Mouse (Mus musculus) G1E (cell line): ENCODE data around the gene Mtss1l.

ENCODE experiments used
- CTCF ChIP-seq: IDR thresholded peaks from 2 replicates; pipeline ENCODE4 v1.5.1; 2012; ENCODE audit warnings: low read depth, low read length, inconsistent platforms, mixed read lengths
- GATA1 ChIP-seq: IDR thresholded peaks from 2 replicates; pipeline ENCODE4 v1.6.1; 2012; ENCODE audit warnings: borderline replicate concordance, low read length, inconsistent platforms, mixed read lengths
- POLR2AphosphoS5 ChIP-seq: IDR thresholded peaks from 2 replicates; pipeline ENCODE4 v1.6.1; 2012; ENCODE audit warnings: low read depth, low read length, inconsistent platforms; ENCODE audit not compliant: insufficient replicate concordance
- TAL1 ChIP-seq: conservative IDR thresholded peaks from 2 replicates; pipeline ENCODE4 v1.6.1; 2012; ENCODE audit warnings: low read depth, low read length, inconsistent platforms, mixed read lengths

DNA sequence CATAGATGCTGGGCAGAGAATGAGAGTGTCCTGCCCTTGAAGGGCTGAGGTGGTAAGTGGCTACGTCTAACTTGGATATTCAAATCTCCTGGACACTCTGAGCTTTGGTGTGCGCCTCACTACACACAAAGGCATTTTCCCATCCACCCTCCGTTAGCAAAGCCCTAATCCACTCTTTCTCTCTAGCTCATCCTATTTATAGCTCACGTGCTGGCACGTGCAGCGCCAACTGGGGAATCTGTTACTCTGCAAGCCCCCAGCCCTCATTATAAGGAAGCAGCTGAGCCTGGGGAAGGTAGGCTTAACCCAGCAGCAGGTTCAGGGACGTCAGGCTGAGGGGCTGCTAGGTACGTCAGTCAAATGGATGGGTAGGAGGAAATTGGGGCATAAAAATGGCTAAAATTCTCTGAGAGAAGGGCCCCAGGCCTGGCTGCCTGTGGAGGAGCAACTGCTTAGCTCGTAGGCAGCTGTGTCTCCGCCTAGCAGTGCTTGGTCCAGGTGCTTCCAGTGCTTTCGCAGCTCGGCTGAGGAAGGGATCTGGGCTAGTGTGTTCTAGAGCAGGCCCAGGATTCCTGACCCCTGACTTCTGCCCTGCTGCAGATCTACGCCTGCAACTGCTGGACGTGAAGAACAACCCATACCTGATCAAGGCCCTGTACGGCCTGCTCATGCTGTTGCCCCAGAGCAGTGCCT, 6.3 kb upstream of the Mtss1l start:
- TF ChIP-seq CTCF, result no peak
- no peak for TF ChIP-seq GATA1
- TF ChIP-seq POLR2AphosphoS5, result no peak
- TF ChIP-seq TAL1, result no peak
